Mouse (Mus musculus): Measurements from ENCODE around the gene Sp110. TPM values are rescaled to one million over a fixed set of nuclear protein-coding genes. Genes with fewer than 3 reads are reported as not detected.

Gene Sp110
- polyA plus RNA-seq (2015; fragmentation: Illumina TruSeq; extraction: RNeasy Lipid Tissue Mini Kit (QIAGEN cat#74804); ENCODE audit: insufficient read depth, low replicate concordance), result 279 TPM

DNA sequence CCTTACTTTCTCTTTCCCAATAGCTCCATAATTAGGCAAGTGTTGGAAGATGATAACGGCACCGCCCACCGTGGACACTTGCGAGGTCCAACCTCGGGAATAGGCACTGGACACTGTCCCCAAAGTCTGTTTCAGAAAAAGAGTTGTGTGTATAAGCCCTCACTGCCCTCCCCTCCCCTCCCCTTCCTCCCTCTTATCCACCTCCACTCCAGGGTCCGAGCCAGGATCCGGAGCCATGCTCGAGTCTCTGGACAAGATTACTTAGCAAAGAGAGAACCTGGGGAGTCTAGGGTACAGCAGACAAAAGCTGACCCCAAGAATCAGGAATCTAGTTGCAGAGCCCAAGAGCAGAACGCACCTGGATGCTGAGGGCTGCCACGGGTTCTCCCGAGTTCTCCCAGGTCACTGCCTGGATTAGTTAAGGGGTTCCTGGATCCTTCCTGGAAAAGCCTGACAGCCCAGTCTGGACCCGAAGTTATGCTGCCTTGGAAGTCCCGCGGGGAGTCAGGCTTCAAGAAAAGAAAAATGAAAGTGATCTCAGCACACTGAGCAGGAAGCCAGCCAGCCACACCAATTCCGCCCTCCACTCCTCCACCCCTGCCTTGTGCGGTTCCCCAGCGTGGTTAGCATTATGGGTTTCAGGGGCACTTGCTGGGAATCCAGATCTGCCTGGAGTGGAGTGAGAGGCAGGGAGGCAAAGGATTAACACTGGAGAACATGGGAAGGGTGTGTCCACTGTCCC is at the start of gene Sp110:
Gene Sp110, minus strand, starts transcription at position 547 of the 742 bp plus-strand sequence.

DNA sequence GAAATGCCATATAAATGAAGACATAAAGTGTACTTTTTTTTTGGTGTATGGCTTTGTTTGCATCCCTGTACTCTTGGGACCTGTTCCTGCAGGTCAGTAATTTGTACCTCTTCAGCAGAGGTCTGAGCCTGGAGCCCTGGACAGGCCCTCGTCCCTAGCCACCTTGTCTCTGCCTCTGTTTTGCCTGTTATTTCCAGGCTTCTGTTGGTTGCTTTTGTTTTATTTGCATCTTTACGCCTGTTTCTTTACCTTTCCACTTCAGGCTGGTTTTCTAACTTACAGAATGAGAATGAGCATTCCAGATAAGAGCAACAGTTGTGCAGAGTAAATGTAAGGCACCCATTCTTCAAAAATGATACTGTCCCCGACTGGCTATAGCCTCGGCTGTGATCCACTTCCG is 1.5 kb upstream of the Sp110 start, which contains the start of gene Sp140:
Gene Sp140, plus strand, starts transcription at position 301 of the 400 bp plus-strand sequence.

DNA sequence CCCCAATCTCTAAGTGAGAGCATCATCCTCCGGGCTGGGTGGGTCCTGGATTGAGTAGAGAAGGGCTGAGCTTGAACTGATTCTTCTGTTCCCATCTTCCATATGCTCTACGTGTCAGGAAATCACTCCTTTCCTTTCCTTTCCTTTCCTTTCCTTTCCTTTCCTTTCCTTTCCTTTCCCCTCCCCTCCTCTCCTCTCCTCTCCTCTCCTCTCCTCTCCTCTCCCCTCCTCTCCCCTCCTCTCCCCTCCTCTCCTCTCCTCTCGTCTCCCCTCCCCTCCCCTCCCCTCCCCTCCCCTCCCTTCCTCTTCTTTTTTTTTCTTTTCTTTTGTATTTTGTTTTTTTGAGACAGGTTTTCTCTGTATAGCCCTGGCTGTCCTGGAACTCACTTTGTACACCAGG is 23.2 kb downstream of the Sp110 start, which contains the start of gene G530012D18Rik:
Gene G530012D18Rik, plus strand, starts transcription at position 301 of the 400 bp plus-strand sequence.

Other genes with a start within 250 kb of the Sp110 start
- gene G530012D18Rik, start 23.1 kb downstream of the Sp110 start, polyA plus RNA-seq (2015; fragmentation: Illumina TruSeq; extraction: RNeasy Lipid Tissue Mini Kit (QIAGEN cat#74804); ENCODE audit: insufficient read depth, low replicate concordance), result not detected
- gene Sp140, start 1.6 kb upstream of the Sp110 start, polyA plus RNA-seq (2015; fragmentation: Illumina TruSeq; extraction: RNeasy Lipid Tissue Mini Kit (QIAGEN cat#74804); ENCODE audit: insufficient read depth, low replicate concordance), result 203 TPM
- gene Sp100, start 51.2 kb upstream of the Sp110 start, polyA plus RNA-seq (2015; fragmentation: Illumina TruSeq; extraction: RNeasy Lipid Tissue Mini Kit (QIAGEN cat#74804); ENCODE audit: insufficient read depth, low replicate concordance), result 752 TPM
- 187 TPM for gene A630001G21Rik, start 179.8 kb upstream of the Sp110 start, polyA plus RNA-seq (2015; fragmentation: Illumina TruSeq; extraction: RNeasy Lipid Tissue Mini Kit (QIAGEN cat#74804); ENCODE audit: insufficient read depth, low replicate concordance)
- gene Cab39, start 194.6 kb upstream of the Sp110 start, polyA plus RNA-seq (2015; fragmentation: Illumina TruSeq; extraction: RNeasy Lipid Tissue Mini Kit (QIAGEN cat#74804); ENCODE audit: insufficient read depth, low replicate concordance), result 113 TPM

Measured in spleen, adult 10 weeks (tissue).